Mouse (Mus musculus): ENCODE measurements around the gene Sulf2. TPM values are rescaled to one million over a fixed set of nuclear protein-coding genes. Genes with fewer than 3 reads are reported as not detected.

The Sulf2 gene
- total RNA-seq, 2 experiments from 2014 or later: 95.9 to 119 TPM

DNA sequence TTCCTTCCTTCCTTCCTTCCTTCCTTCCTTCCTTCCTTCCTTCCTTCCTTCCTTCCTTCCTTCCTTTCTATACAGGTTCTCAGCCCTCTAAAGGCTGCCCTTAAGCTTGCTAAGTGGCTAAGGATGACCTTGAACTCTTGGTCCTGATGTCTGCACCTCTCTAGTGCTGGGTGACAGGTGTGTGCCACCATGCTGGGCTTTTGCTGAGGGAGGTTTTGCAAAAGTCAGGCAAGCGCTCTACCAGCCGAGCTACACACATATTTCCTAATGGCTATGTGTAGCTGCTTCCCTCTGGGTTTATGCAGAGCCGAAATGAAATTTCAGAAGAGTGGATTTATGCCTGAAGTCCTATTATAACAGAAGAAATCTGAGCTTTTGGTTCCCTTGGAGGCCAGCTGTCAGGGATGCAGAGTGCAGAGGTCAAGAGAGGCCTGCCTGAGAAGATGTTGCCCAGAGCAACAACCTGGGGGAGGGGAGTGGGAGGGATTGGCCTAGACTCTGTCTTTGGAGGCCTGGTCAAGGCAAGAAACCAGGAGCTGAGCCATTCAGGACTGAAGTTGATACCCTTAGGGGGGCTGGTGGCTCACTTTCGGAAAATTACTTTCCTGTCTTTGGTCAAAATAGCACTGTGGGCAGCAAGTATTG is 24.1 kb upstream of the Sulf2 start:
- intact Hi-C loops (cut with DNase I): no loop called here
- DNase-seq (ENCODE audit: low spot score in 2 of 2): no peak

DNA sequence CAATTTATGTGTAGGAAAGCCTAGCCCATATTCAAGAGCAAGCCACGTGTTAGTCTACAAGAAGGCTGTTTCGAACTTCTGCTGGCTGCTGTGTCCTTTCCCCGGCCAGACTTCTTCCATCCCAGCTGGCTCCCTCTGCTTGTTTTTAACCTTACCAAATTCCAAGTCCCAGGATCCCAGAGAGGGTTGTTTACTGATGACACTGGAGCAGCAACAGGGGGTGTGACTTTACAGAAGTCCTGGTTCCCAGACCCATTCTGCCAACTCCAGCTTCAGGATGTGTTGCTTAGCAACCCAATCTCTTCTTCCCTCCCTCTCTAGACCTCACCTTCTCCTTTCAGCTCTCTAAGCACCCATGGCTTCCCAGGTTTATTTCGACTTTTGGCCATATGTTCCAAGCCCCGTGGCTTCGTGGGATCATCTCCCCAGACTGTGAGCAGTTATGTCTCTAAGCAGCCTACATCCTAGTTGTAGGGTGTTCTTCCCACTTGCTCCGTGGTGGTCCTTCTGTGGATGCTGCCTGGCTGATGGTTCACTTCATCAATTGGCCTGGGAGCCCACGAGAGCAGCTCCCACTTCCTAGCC is 20.2 kb upstream of the Sulf2 start:
- intact Hi-C loops (cut with DNase I): no loop called here

DNA sequence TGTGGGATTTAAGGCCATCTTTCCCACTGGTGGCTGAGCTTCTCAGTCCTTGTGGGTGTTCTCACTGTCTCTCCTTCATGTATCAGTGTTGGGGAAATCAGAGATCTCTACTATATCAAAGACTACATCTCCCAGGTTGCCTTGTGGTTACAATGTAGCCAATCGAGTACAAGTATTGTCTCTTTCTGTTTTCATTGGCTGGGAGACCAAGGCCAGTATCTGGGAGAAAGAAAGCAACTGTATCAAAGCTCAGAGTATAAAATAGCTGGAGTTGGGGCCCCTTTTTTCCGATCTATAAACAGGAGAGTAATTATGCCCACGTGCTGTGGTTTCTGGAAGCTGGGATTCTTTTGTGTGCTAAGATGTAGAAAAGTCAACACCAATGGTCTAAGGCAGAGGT is 19.7 kb upstream of the Sulf2 start:
- intact Hi-C loops (cut with DNase I): no loop called here
- DNase-seq (ENCODE audit: low spot score in 2 of 2): no peak

More for the DNA sequence above, 20.2 kb upstream of the Sulf2 start:
- DNase-seq (ENCODE audit: low spot score in 2 of 2): no peak

DNA sequence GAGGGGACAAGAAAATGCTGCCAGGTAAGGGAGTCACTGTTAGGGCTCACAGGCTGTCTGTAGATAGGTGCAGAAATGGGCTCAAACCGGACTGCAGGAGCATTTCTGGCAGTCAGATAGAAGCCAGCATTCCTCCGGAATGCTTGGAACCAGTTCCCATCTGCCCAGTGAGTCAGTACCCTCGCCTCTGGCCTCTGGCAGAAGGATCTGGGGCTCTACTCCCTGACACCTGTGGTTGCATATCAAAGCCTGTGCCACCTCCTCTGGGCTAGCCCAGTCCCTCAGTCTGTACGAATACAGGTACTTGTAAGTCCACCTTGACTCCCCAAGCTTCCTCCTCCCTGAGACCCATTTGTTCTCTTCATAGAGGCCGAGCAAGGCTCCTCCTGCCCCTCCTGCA is 17.7 kb upstream of the Sulf2 start:
- intact Hi-C loops (cut with DNase I): no loop called here
- no peak for DNase-seq (ENCODE audit: low spot score in 2 of 2)

DNA sequence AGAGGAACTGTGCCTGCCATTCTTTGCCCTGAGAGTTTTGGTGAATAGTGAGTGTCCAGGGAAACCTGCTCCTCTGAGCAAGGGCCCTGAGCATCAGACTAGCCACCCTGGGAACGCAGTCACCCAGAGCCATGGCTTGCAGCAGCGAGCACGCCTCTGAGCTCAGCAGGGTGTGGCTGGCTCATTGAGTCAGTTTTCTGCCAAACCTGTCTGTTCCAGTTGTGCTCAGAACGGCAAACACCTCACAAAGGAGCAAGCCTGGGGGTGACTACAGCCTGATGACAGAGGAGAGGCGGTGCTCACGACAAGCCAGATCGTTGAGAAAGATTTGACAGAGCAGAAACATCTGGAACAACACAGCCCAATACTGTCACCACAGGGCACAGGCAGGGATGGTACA is 14.7 kb upstream of the Sulf2 start:
- intact Hi-C loops (cut with DNase I): no loop called here
- no peak for DNase-seq (ENCODE audit: low spot score in 2 of 2)

DNA sequence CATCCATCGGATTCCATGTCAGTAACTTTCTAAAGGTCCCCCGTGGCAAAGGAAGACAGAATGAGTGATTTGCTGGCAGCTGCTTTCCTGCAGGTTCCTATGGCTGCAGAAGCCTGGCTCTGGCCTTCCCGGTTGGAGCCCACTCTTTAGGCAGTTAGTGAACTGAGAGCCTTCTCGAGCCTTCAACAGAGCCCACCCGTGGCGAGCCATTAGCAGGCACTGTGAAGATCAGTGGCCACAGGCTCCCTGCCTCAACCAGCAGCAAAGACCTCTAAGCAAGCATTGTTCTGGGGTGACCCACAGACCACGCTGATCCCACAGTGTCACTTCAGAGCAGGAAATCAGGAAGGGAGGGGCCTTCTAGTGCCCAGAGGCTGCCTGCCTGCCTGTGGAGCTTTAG is 13.4 kb upstream of the Sulf2 start:
- no peak for DNase-seq (ENCODE audit: low spot score in 2 of 2)
- intact Hi-C loops (cut with DNase I): no loop called here

DNA sequence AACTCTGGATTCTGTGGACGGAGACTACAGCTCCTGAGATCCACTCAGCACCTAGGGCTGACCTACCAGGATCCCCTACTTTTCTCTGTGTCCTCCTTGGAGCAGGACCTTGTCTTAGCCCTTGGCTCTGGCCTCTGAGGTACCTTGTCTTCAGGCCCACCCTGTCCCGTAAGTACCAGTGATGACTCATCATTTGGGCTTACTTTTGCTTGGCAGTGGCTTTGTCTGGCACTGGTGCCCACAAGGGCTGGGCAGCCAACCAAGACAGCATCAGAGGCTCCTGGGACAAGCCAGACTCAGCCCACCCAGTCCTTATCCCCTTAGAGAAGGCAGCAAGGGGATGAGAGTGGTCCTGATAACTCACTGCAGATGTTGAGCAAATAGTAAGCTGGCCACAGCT is 11.9 kb upstream of the Sulf2 start:
- intact Hi-C loops (cut with DNase I): no loop called here
- DNase-seq (ENCODE audit: low spot score in 2 of 2): no peak

DNA sequence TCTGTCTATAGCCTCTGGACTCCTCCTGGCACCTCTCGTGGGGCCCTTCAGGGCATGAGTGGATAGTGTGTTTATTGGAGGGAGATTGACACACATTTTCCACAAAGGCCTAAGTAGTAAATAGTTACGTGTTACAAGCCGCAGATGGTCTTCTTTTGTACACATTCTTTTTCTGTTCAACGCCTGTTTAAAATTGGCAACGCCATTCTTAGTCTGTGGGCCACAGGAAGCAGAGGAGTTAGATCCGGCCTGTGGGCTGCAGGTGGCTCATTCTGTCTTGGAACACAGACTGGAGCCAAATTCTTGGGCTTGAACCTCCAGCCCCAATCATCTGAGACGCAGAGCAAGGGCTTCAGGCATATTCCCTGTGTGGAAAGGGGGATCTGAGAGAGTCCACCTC is 9.9 kb upstream of the Sulf2 start:
- peak in 1 of 2 experiments; percentile 30 for DNase-seq (ENCODE audit: low spot score in 2 of 2)
- intact Hi-C loops (cut with DNase I): no loop called here

DNA sequence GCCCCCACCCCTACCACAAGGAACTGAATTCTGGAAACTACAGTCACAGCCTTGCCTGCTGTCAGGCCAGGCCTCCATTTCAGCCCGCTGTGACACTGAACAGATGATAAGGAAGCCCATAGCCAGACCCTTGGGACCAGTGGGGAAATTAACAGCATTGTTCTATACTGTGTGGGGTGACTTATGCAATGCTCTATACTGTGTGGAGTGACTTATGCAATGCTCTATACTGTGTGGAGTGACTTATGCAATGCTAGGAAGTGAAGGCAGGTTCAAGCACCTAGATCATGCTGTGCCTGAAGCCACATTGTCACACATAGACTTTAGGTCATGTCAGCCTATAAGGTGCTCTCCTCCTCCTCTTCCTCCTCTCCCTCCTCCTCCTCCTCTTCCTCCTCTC is 9.1 kb upstream of the Sulf2 start:
- no peak for DNase-seq (ENCODE audit: low spot score in 2 of 2)
- intact Hi-C loops (cut with DNase I): no loop called here

DNA sequence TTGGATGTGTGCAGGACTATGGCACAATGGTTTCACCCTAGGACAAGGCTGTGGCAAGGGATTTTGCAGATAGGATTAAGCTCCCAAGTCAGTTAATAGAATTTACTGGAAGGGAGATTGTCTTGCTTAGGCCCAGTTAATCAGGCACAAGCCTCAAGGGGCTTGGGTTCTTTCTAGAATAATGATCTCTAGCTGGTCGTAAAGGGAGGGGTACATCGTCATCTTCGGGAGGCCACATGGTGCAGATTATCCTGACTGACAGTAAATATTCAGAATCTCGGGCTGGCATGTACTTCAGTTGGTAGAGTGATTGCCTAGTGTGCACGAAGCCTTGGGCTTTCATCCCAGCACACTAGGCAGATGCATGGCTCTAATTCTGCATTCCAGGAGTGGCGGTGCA is 8.5 kb upstream of the Sulf2 start:
- intact Hi-C loops (cut with DNase I): no loop called here

DNA sequence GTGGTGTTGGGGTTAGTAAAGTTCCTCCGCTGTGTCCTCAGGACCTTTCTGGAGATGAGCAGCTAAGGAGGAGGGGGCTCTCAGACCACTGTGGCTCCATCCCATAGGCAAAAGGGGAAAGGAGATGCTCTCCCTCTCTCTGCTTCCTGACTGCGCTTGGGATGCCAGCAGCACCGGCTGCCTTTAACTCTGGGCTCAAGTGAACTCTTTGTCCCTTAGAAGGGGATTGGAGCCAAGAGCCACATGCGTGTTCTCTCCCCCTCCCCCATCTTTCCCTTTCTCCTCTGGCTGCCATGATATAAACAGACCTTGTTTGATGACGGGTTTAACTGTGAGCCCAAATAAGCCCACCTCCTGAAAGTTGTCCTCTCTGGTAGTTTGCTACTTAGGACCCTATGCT is 7.8 kb upstream of the Sulf2 start:
- no peak for DNase-seq (ENCODE audit: low spot score in 2 of 2)
- intact Hi-C loops (cut with DNase I): no loop called here

More for the DNA sequence above, 8.5 kb upstream of the Sulf2 start:
- no peak for DNase-seq (ENCODE audit: low spot score in 2 of 2)

DNA sequence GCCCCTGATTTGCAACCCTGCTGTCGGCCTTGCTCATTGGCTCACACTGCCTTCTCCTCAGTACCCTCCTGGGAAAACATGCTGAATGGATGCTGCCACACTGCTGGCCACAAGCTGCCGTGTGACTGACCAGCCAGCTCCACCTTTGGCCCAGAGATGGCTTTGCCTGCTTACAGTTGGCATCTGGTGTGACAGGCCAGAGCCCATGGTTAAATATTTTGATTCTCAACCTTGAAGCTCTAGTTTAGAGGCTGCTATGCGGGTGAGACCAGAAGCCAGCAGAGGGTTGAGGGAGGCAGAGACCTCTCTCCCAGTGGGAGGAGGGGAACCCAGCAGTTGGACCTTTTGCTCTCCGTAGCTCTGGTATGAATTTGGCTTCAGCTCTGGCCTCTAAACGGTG is 6.7 kb upstream of the Sulf2 start:
- intact Hi-C loops (cut with DNase I): no loop called here
- no peak for DNase-seq (ENCODE audit: low spot score in 2 of 2)

DNA sequence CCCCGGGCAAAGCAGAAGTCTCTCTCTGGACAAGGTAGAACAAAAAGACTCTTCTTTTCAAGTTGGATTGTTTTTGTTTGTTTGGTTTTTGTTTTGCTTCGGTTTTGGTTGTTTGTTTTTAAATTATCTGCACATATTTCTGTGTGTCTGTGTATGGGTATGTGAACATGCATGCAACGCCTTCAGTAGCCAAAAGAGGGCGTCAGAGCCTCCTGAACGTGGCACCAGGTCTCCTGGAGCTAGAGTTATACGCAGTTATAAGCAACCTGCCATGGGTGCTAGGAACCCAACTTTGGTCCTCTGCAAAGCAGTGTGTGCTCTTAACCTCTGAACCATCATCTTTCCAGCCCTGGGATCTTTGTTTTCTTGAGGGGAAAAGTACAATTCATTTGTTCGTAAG is 3.8 kb upstream of the Sulf2 start:
- no peak for DNase-seq (ENCODE audit: low spot score in 2 of 2)
- intact Hi-C loops (cut with DNase I): loop anchor here (5.0 kb wide), 2 partner anchors 188 to 283 kb away; no protein-coding TSS in a partner anchor

DNA sequence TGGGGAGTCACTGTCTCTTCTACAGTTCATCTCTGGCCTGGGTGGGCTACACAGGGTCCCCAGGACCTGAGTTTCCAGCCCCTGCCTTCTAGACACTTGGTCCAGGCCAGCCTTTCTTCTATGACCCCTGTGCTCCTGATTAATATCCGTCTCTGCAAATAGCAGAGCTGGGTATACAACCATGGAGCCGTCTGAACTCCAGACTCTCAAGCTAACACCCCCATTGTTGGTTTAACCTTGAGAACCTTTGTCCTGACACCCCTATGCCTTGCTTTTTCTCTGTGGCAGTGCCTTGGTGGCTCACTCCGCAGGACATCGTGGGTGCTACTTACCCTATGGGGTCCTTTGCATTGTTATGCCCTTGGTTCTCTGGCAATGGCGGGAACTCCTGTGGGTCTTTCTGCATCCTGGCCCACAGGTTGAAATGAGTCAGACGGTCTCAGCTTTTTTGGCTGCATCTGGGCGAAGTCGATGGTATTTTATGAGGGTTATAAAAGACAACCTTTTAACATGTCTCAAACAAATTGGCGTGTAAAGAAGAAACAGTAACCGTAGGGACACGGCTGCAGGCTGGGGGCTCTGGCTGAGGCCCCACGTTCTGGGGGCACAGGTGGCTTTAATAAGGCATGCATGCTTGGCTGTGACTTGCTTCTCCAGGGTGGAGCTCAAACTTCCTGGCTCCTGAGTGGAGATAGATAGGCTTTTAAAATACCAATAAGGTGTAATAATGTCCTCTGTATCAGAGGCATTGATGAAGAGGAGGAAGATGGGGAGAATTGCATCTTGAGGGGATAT is 2.5 kb upstream of the Sulf2 start:
- DNase-seq (ENCODE audit: low spot score in 2 of 2): no peak
- intact Hi-C loops (cut with DNase I): loop anchor here (5.0 kb wide), 2 partner anchors 189 to 284 kb away; no protein-coding TSS in a partner anchor

DNA sequence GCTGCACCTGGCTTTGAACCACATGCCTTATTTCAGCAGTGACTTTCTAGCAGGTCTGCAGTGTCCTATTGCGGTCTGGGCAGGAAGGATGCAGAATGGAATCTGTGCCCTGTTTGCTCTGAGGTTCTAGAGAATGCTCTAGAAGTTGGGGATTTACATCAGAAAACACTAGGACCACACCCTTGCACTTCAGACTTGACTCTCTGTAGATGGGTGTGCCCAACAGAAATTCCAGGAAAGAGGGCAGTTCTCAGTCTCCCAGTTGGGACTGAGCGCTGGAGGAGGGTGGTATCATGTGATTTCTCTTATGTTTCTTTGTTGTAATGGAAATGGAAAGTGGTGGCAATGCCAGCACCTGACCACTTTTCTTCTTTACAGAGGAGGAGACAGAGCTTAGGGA is 1.7 kb upstream of the Sulf2 start:
- DNase-seq (ENCODE audit: low spot score in 2 of 2): no peak
- intact Hi-C loops (cut with DNase I): loop anchor here (5.0 kb wide), 2 partner anchors 190 to 285 kb away; no protein-coding TSS in a partner anchor

DNA sequence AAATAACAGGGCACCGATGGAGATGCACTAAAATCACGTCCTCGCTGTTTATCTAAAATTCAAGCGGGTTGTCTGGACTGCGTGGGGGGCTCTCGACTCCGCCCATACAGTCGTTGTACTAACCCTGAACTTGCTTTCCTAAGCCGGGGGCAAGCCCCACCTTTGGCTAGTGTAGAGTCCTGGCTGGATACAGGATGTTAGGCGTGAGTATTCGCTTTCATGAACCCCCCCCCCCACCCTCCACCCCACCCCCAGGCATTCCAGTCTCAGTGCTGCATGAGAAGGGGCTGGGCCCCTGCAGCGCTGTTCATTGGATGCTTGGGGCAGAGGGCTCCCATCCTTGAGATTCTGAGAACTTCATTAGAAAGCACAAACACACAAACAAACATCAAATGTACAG is 659 bp upstream of the Sulf2 start:
- intact Hi-C loops (cut with DNase I): loop anchor here (5.0 kb wide), 2 partner anchors 191 to 286 kb away; no protein-coding TSS in a partner anchor
- DNase-seq (ENCODE audit: low spot score in 2 of 2): no peak

DNA sequence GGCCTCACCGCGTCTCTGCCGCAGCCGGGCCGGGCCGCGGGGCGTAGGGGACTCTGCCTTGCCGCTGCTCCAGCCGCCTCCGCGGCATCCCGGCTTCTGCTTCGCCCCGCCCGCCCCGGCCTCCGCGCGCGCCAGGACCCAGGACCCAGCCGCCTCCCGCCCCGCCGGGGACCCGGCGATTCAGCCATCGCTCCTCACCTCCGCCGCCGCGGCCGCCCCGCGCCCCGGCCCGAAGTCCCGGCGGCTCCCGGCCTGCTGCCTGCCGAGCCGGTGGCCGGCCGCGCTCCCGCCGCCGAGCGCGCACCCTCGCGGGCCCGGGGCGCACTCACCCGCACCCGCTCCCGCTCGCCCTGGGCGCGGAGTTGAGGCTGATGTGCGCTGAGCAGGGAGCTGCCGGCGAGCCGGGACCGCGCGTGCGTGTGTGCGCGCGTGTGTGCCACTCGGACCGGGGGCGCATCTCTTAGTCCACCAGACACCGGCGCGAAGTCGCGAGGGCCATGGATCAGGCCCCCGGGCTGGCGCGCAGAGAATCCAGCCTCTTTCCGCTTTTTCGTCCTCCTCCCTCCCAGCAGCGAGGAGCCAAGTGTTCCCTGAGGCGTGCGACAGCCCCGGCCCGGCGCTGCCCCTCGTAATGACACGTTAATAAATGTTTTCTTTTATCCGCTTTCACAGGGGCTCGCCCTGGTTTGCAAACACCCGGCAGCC is 562 bp downstream of the Sulf2 start:
- peak; percentile 57 to 77 for DNase-seq (ENCODE audit: low spot score in 2 of 2)
- intact Hi-C loops (cut with DNase I): loop anchor here (2.0 to 5.0 kb wide), 4 partner anchors 53 to 410 kb away; no protein-coding TSS in a partner anchor

DNA sequence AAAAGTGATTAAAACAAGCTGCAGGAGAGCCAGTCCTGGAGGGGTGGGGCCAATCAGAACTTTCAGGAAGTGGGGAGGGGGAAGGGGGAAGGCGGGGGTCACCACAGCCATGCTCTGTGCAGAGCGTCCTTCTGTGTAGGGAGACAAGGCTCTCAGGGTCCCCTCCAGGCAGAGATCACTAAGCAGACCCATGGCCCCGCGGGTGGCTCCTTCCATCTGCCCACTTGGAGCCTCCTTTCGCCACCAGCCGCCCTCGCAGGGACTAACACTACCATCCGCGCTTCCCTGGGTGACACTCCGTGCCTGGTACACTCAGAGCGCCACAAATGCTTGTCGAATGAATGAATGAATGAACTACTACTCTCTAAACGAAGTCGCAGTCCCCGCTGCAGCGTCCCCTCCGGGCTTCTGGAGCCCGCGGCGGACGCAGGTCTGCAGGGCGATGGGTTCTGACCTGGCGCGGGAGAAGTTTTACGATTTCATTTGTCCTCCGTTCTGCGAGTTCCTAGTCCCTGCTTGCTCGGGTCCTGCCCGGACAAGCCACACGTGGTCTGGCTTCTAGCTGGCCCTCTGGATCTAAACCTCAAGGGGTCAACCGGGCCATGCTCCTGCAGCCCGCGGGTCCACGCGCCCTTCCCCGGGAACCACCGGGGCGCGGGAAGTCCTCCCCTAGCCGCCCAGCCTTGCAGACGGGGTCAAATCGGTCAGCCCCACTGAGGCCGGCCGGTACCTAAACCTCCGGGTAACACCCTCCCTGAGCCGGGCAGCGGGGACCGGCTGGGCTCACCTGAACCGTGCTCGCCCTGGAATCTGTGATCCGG is 1.4 kb downstream of the Sulf2 start:
- intact Hi-C loops (cut with DNase I): loop anchor here (2.0 to 5.0 kb wide), 2 partner anchors 52 to 411 kb away; no protein-coding TSS in a partner anchor
- DNase-seq (ENCODE audit: low spot score in 2 of 2): peak in 1 of 2 experiments; percentile 46

DNA sequence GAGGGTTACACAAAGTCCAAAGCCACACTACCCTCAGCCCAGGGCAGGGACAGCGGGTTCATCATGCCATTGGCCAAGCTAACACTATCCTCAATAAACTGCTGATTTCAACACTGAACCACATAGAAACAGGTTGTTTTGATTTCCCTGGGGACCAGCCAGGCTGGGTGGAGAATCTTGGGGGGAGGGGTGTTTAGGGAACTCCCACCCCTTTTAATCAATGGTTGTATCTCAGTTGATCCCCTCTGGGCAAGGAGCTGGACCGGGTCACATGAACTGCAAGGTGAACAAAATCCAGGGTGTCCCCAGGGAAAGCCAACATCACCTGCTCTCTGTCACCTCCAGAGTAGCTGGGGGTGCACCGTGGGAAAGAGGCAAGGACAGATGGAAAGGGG is 2.1 kb downstream of the Sulf2 start:
- intact Hi-C loops (cut with DNase I): loop anchor here (5.0 kb wide), 1 partner anchor 51 kb away; no protein-coding TSS in a partner anchor

More for the DNA sequence above, 2.1 kb downstream of the Sulf2 start:
- no peak for DNase-seq (ENCODE audit: low spot score in 2 of 2)
